Mouse (Mus musculus) megakaryocyte, embryonic 14.5 days (primary cell): ENCODE data around the gene Map10.

Experiments
- FLI1 ChIP-seq: IDR thresholded peaks from 2 replicates; pipeline ENCODE4 v1.6.1; 2012; ENCODE audit warnings: low read length, inconsistent platforms, mixed read lengths
- GATA1 ChIP-seq: IDR thresholded peaks from 3 replicates; pipeline ENCODE4 v1.6.1; 2012; ENCODE audit warnings: mixed read lengths, low read length, inconsistent platforms, borderline replicate concordance

DNA sequence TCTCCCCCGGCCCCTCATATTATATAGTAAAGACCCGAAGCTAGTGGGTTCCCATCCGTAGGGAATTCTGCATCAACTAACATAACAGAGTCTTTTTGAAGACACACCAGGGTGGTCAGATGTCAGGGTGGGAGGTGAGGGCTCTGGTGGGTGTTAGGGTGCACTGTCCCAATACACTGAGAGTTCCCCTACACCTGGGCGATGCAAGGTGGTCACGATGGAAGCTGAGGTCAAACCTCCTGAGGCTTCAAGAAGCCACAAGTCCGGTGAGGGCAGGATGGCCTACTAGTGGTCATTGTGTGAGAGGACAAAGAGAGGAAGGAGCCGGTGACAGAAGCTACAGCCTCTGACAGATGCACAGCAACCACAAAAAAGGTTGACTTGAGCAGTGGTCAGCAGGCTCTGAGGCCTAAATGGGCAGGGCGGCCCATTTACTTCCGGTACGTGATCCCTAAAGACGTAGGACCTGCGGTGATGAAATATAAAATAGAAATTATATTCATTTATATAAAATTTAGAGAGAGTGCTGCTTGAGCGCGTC, 389 bp upstream of the Map10 start:
- no peak for TF ChIP-seq FLI1
- TF ChIP-seq GATA1: no peak
